Mouse (Mus musculus): Measurements from ENCODE around the gene Elp4.

Elp4 gene

DNA sequence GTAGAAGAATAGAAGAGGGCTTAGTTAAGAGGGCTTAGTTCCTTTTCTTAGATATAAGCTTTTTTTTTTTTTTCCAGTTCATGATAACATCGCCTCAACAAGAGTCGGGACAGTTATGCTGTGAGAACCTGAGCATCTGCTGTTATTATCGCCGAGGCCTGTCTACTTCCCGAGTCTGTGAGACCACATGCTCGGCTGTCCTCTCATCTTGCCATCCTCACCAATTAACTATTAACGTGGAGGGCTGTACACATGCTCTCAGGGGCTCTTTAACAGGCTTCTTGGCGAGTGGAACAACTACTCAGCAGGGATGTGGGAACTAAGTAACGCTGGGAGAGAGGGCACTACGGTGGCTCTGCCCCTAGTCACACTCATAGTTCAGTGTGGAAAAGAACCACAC, 99.9 kb downstream of the Elp4 start:
- no peak for DNase-seq

DNA sequence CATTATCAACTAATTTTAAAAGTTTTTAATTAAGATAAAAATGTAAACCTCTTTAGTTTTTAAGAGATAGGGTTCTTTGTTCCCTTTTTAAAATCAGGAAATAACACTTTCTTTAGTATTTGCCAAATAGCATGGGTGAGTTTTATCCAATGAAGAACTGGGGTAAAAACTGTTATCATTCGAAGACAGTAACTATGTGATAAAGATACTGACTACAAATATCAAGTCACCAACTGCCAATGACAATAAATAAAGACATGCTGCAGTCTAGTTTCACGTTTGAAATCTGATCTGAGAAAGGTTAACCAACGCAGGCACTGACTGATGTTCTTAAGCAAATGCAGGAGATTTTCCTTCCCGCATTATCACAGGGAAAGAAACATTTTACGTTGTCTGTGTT, 100.9 kb downstream of the Elp4 start:
- DNase-seq = no peak

DNA sequence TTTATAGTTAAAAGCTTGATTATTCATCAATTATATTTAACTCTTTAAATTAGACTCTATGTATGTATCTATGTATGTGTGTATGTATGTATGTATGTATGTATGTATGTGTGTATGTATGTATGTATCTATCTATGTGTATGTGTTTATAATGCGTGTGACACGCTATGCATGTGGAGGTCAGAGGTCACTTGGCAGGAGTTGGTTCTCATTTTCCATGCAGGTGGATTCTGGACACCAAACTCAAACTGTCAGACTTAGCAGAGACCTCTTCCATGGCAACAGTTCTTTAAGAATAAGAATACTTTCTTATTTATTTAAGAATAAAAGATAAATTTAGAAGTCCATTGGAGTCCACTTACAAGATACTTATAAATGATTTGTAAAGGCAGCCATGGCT, 101.5 kb downstream of the Elp4 start:
- DNase-seq = no peak

- no peak for DNase-seq
These were observed 102.8 kb downstream of the Elp4 start for GRCm38 (mm10) chr2:105801536-105801935.

GRCm38 (mm10) chr2:105800694-105801093, 103.7 kb downstream of the Elp4 start:
- no peak for DNase-seq

GRCm38 (mm10) chr2:105799840-105800239, 104.5 kb downstream of the Elp4 start:
- DNase-seq = peak; percentile 31

- DNase-seq = no peak
These were observed 106.5 kb downstream of the Elp4 start for GRCm38 (mm10) chr2:105797842-105798241.

GRCm38 (mm10) chr2:105796101-105796500, 108.3 kb downstream of the Elp4 start:
- no peak for DNase-seq

DNA sequence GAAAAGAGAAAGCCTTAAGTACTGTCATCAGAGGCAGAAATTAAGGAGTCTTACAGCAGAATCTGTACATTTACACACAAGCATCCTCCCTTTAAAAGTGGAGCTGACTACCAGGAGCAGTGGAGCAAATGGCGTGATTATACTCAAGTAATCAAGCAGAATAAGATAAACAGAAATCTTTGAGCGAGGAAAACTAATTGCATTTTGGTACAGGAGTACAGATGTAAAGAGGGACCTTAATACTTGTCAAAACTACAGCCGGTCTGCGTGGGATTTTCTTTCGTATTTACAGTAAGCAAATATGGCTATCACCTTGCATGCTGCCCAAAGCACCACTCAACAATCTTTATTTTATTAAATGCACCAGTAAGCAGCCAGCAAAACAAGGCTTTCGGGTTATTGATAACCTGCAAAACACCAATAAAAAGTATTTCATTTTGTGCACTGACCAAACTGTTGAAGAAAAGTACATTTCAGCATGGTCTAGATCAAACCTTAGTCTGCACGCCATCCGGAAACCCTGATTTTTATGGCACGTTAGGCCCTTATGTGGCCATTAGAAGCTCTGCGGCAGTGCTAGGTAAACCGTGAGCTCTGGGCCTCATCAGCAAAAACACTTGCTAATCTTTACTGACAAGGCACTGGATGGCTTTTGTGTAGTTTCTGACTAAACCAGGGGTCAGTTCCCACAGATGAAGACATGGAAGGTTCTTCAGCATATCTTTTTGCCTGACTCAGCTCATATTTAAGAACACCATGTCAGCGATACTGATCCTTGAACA, 111.8 kb downstream of the Elp4 start:
- no peak for DNase-seq

GRCm38 (mm10) chr2:105789936-105790335, 114.4 kb downstream of the Elp4 start:
- no peak for DNase-seq

DNA sequence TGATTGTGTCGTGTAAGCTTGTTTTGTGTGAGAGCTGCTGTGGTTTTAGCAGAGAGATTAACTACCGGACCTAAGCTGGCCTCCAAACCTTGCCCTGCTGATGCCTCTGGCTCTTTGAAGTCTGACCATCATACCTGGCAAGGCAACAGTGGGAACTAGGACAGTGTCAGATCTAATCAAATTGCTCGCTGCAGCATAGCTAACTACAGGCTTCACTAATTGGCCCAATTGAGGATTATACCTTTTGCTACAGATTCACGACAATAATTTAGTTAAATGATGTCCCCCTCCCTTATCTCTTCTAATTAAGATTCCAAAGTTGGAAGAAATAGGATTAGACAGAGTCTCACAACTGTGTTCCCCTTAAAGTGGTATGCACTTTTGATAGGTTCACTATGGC, 116.6 kb downstream of the Elp4 start:
- no peak for DNase-seq

DNA sequence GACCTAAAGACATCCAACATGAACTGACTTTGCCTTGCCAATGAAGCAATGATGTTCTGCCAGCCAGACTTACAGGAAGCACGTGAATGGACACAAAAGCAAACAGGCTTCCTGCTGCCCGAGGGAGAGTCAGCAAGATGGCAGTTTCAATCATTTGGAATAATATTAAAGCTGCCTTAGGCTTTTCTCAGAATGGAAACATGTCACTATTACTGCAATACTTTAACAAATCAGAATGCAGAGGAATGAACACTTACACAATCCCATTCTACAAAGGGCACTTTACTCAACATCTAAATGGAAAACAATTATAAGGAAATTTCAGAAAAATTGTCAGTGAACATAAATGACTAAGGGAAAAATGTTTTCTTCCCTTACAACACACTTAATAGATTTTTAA, 117.4 kb downstream of the Elp4 start:
- no peak for DNase-seq

DNA sequence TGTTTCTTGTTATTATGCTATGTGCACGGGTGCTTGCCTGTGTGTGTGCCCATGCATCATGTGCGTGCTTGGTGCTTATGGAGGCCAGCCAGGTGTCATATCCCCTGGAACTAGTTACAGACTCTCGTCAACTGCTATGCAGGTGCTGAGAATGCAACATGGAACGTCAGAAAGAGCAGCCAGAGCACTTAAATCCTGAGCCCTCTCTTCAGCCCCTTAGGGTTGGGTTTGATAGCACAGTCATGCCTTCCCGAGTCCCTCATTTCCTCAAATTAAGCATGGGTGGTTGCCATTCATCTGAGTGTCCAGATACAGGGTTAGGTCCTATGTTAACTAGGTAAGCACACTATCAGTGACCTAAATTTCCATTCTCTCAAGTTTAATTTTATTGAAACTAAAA, 121.5 kb downstream of the Elp4 start:
- DNase-seq = no peak

DNA sequence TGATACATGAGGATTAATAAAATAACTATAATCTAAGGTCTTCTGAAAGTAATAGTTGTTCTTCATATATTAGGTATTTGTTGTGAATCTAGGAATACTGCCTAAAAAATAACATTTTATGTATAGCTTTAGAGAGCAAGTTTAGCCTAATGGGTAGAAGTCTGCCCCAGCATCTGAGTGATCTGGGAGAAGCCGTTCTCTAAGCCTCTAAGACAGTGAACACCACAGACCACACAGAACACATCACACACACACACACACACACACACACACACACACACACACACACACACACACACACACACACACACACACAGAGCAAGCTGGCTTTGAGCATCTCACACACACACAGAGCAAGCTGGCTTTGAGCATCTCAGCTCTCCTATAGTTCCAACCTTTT, 123.6 kb downstream of the Elp4 start:
- no peak for DNase-seq

DNA sequence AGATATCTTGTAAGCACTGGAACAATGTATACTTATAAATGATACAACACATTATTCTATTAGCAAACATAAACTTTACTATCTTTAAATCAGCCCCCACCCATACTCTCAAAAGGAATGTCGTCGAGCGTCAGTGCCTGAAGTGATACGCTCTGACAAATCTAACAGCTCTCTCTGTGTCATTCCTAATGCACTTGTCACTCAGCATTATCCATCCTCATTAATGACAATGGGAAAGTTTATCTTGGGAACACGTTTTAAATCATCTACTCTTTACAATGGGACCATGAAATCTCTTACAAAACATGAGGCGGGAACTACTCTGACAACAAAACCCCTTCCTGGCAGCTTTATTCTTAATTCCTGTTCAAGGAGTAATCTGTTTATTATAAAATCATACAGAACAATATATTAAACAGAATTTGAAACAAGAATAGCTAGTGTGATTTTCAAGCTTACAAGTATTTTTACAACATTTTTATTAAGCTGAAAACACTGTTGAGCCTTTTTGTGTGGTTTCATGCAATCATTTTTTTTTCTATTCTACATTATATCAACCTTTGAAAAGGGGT, 125.0 kb downstream of the Elp4 start:
- no peak for DNase-seq

GRCm38 (mm10) chr2:105771314-105771713, 133.1 kb downstream of the Elp4 start:
- DNase-seq = no peak

GRCm38 (mm10) chr2:105769747-105770328, 134.5 kb downstream of the Elp4 start:
- no peak for DNase-seq

GRCm38 (mm10) chr2:105753512-105753911, 150.9 kb downstream of the Elp4 start:
- no peak for DNase-seq

- no peak for DNase-seq
These were observed 155.3 kb downstream of the Elp4 start for GRCm38 (mm10) chr2:105749111-105749510.

DNA sequence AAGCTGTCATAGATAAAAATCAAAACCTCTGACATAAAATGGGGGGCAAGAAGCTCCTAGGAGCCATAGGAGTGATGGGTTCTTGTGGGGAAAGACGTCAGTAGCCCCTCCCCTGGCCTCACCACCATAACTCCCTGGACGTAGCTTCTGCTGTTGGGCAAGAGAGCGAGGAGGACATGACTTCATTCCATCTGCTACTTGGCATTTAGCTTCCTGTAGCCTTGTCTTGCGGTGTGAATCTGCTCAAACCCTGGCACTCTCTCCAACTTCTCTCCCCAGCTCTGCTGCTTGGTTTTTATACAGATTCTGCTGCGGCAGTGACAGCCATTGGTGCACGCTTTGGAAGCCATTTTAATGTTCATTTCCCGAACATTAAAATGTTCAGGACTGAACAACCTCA, 157.5 kb downstream of the Elp4 start:
- no peak for DNase-seq

DNA sequence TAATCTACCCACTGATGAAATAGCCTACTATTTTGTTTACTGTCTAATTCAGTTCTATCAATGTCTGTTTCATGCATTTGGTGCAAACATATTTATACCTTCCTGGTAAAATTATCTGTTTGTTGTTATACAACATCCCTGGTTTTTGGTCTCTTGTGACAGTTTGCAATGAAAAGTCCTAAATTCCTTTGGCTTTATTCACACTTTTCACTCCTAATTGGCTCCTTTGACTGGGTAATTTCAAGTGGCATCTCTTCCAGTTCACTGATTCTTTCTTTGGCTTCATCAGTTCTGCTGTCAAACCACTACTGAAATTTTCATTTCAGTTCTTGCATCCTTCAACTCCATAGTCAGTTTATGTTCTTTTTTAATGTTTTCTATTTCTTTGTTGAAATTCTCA, 168.2 kb downstream of the Elp4 start:
- no peak for DNase-seq

- no peak for DNase-seq
These were observed 173.7 kb downstream of the Elp4 start for GRCm38 (mm10) chr2:105730704-105731103.

DNA sequence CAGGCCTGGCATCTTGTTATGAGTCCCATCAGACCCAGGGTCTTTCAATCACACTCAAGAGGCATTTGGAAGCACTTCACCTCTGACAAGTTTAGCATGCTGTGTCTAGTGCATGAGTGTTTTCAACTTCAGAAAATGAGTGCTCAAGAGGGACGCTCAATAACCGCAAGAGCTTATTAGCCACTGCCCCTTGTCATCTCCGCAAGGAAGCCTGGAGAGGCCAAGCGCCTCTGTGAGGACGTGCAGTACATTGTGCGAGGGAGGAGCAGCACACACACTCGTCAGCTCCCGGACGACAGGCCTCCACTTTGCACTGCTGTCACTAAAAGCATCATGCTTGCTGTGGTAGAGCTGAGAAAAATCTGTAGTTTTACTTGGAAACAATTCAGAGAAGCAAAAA, 177.7 kb downstream of the Elp4 start:
- DNase-seq = no peak

DNA sequence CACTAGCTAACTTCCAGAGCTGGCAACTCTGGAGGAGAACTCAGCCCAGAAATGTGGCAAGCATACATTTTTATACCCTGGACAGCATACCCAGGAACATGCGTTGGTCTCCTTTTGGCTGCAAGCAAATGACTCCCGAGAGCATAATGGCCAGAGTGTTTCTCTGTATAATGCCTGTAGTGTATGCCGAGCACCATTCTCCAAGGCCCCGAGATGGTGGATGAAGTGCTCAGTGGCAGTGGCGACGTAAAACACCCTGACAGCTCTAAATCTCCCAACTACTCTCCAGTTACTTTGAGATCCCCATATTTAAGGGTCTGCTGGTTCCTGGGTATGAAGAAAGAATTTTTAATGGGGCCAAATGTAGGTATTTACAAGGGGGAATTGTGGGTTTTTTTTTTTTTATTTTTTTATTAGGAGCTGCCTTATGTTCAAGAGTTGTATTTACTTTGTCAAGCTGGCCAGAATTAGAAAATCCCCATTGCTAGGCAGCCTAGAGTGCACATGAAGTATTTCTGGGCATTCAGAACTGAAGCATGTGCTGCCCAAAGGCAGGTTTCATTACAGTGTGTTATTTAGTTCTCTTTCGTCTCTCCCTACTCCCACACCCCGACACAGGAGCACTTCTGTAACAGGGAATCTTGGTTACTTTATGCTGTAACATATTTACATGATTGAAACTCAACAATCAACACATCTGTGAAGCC, 188.8 kb downstream of the Elp4 start:
- no peak for DNase-seq
